Mouse (Mus musculus) gastrocnemius, adult 18-20 months (tissue): ENCODE measurements around the gene Lcmt1. TPM values are rescaled to one million over a fixed set of nuclear protein-coding genes. Genes with fewer than 3 reads are reported as not detected.

Source experiments
- DNase-seq: peaks from one replicate; pipeline ENCODE4 v3.0.0; 2021; ENCODE audit warnings: low spot score
- total RNA-seq, 2 experiments: library from RNA; stranded (reverse); gene quantifications; 2 replicates each; pipeline ENCODE4 v1.2.3; 2021

Lcmt1 gene
- total RNA-seq, 2 experiments from 2014 or later = 26.2 to 29.5 TPM

GRCm38 (mm10) chr7:123453066-123453465, 83.5 kb downstream of the Lcmt1 start:
- peak; percentile 50 for DNase-seq

- no peak for DNase-seq
Observed at GRCm38 (mm10) chr7:123455088-123455487, 85.5 kb downstream of the Lcmt1 start.

- DNase-seq = no peak
Observed at GRCm38 (mm10) chr7:123458309-123458708, 88.7 kb downstream of the Lcmt1 start.

GRCm38 (mm10) chr7:123459247-123459646, 89.7 kb downstream of the Lcmt1 start:
- no peak for DNase-seq

- no peak for DNase-seq
Observed at GRCm38 (mm10) chr7:123461316-123461715, 91.7 kb downstream of the Lcmt1 start.

- no peak for DNase-seq
Observed at GRCm38 (mm10) chr7:123462070-123462501, 92.5 kb downstream of the Lcmt1 start, which contains the start of gene Aqp8. Gene Aqp8, plus strand, starts transcription at chr7:123462291.

GRCm38 (mm10) chr7:123463569-123463968, 94.0 kb downstream of the Lcmt1 start:
- DNase-seq = no peak

- DNase-seq = peak; percentile 75
Observed at GRCm38 (mm10) chr7:123465692-123466387, 96.3 kb downstream of the Lcmt1 start.

GRCm38 (mm10) chr7:123467961-123468360, 98.4 kb downstream of the Lcmt1 start:
- DNase-seq = no peak

Other genes starting within 250 kb of the Lcmt1 start
- 10 to 100 TPM; 20.7 to 22.3 TPM for gene Tnrc6a, start 245.9 kb upstream of the Lcmt1 start, total RNA-seq
- gene Slc5a11, start 155.0 kb upstream of the Lcmt1 start, total RNA-seq = not detected
- gene Arhgap17, start 131 bp downstream of the Lcmt1 start, total RNA-seq = 10 to 100 TPM; 15.1 to 15.3 TPM
- gene Aqp8, start 92.5 kb downstream of the Lcmt1 start, total RNA-seq = under 1 TPM in 1 of 2 experiments, not detected in 1; 0.24 TPM
- under 1 TPM; 0.02 to 0.07 TPM for gene Zkscan2, start 130.7 kb downstream of the Lcmt1 start, total RNA-seq